Mouse (Mus musculus) layer of hippocampus, adult 18-20 months (tissue): Measurements from ENCODE around the gene Usp47. TPM values are rescaled to one million over a fixed set of nuclear protein-coding genes. Genes with fewer than 3 reads are reported as not detected.
A peak's percentile ranks its signal among the peaks of the same experiment; 100 is the strongest.

Experiments used
- DNase-seq, 2 experiments: peaks; one replicate each; pipeline ENCODE4 v3.0.0; 2022; ENCODE audit warnings: low spot score in 2 of 2
- total RNA-seq, 2 experiments: library from RNA; stranded (reverse); gene quantifications; 2 replicates each; pipeline ENCODE4 v1.2.3; 2021

The Usp47 gene
- total RNA-seq, 2 experiments from 2014 or later: 66.1 to 69.3 TPM

DNA sequence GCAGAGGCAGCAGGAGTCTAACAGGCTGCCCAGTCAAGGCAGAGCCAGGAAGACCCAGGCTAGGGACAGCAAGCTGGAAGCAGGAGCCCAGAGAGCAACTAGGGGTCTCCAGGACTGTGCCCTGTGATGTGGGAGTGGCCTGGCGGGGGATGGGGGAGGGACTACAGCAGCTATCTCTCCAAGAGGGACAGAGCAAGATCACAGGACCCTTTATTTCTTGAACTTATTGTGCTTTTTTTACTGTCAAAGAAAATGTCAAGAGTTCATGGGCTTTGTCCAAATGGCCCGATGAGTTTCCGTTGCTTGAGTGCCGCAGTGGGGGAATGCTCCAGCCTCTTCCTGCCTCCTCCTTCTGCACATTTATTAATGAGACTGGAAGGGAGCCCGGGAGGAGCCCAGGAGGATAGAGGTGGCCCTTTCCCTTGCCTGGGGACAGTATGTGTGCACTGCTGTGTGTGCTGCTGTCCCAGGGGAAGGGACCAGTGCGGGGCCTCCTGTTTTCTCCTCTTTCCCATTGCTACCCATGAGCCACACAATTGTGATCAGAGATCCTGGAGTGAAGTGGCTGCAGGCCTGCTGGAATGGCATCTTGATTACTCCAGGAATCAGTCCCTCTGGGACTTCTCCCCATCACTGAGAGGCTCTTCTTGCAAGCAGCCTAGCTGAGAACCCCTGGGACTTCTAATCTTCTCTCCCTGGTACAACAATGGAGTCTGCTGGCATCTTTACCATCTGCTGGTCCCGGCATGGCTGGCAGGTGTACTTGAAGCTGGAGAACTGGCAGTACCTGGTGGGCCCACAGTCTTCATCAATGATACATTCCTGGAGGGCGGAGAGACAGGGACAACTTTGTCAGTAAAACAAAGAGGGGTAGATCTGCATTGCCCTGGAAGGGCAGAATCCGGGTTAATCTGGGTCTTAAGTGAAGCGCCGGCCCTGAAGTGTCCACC lies 97.8 kb downstream of the Usp47 start:
- no peak for DNase-seq

GRCm38 (mm10) chr7:112121866-112122500 lies 98.7 kb downstream of the Usp47 start:
- DNase-seq: no peak

- peak in 1 of 2 experiments; percentile 59 for DNase-seq
Measured at GRCm38 (mm10) chr7:112123612-112124011, 100.3 kb downstream of the Usp47 start.

DNA sequence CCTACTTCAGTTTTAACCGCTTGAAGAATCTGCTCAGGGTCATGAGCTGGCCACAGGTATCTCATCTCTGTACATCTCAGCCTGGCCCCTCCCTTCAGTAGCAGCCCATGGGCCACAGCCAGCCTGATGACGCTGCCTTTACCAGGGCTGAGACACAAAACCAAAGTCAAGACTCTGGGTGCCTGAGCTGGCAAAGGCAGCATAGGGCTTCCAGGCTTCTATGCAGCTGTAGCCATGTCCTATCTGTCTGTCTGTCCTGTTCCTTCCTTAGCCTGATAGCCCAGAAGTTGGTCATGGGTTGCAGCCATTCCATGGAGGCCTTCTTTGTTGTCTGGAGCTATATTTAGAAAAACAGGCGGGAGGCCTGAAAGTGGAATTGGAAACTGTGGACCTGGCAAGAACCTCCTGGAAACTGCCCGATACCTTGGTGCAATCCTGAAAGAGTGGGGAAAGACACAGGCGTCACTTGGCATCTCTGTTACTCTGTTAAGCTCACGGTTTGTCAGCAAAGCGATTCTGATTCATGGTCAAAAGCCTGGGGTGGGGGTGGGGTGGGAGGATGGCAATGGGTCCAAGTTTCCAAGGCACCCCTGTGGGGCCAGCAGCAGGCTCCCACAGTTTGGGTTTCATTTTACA lies 102.4 kb downstream of the Usp47 start:
- DNase-seq: no peak

GRCm38 (mm10) chr7:112127085-112127637 lies 103.9 kb downstream of the Usp47 start:
- no peak for DNase-seq

DNA sequence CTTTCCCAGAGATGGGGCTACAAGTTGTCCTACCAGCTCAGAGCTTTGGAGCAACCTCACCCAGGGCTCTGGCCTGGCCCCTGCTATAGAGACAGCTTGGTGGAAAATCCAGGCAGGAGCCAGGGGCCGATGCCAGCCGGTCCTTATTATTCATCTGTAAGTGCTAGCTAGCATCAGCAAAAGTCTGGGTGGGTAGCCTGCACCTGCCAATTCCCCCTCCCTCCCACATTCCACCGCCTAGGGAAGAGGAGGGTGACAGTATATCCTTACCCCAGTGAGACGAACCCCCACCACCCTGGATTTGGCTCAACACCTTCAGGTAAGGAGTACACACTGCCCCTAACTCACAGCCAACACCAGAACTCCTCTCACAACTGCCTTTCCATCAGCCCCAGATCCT lies 104.7 kb downstream of the Usp47 start:
- DNase-seq: no peak

- no peak for DNase-seq
Measured at GRCm38 (mm10) chr7:112128810-112129209, 105.5 kb downstream of the Usp47 start.

DNA sequence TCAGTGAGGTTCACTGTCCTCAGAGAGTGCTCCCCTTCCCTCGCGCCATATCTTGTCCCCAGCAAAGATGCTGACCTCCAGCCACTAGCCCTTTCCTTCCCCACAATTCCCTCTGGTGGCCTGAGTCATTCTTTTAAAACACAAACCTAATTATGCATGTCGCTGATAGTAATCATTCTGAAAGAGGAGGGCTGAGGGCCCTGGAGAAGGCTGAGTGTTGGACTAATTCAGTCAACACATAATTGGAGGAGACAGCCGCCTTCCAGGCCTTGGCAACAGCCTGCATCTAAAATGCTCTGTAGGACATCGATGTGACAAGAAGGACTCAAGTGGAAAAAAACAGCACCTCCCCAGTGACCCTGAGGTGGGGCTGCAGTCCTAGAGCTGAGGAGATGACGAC lies 106.5 kb downstream of the Usp47 start:
- DNase-seq: no peak

GRCm38 (mm10) chr7:112130660-112131059 lies 107.4 kb downstream of the Usp47 start:
- DNase-seq: no peak

DNA sequence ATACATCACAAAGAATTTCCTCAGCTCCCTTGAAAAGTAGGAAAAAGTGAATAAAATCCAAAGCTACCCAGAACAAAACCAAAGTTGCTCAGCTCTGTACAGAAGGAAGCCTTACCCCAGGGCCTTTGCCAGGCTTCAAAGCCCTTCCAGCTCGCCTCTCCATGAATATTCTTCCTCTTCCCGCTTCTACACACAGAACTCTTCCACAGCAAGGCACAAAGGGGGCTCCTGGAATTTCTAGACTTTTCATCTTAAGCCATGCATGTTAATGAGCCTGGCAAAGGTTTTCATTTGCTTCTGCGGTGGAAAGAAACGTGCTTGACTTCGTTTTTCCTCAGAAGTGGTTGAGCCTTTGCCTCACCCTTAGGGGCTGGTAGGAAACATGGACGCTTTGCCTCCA lies 108.7 kb downstream of the Usp47 start:
- DNase-seq: no peak

DNA sequence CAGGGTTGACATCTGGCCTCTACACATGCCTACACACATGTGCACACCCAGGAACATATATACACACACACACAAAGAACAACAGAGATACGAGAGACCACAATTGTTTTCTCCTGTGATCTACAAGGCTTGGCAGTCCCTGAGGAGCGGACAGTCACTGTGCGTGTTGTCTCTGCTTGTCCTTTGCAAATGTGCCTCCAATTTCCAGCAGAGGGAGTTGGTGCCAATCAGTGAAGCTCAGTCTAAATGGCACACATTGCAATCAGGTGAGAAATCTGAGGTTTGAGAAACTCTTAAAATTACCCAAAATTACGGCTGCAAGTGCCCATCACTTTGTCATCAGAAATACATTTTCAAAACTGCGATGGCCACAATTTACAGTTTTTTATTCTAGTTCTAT lies 110.0 kb downstream of the Usp47 start:
- no peak for DNase-seq

- no peak for DNase-seq
Measured at GRCm38 (mm10) chr7:112135161-112135560, 111.9 kb downstream of the Usp47 start.

GRCm38 (mm10) chr7:112136537-112136936 lies 113.2 kb downstream of the Usp47 start:
- DNase-seq: no peak

GRCm38 (mm10) chr7:112138168-112138508 lies 114.8 kb downstream of the Usp47 start:
- no peak for DNase-seq

DNA sequence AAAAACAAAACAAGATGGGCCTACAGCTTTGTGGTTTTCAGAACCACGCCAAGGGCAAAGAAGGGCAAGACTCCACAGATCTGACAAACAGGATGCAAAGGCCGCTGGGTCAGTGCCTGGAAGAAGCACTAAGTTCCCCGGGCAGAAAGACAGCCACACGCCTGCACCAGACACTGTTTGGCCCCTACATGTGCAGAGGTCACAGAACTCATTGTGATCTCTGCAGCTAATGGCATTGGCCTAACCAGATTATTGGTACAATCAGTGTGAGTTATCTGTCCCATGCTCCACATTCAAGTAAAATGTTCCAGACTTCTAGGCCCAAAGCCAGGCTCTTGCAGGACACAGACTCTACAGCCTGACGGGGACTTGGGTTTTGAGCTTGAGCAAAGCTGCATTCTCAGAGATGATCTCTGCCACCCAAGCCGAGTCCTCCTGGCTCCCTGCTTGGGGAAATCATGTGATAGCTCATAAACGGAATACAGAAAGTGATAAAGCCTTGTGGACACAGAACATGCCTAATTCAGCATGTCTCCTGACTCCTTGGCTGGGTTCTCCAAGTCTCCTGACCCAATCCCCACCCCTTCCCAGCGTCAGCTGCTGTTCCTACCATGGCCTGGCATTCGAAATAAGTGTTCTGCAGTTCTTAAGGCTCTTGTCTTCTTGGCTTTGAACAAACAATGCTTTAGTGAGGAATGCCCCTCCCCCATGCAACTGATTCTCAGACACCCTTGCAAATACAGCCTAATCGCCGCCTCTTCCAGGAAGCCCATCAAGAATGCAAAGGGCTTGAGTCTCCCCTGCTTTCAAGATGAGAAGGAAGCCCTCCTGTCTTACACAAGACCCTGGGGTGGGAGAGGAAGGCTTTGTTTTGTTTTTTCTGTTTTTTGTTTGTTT lies 115.5 kb downstream of the Usp47 start:
- DNase-seq: no peak

GRCm38 (mm10) chr7:112140725-112141124 lies 117.4 kb downstream of the Usp47 start:
- no peak for DNase-seq

GRCm38 (mm10) chr7:112142616-112143015 lies 119.3 kb downstream of the Usp47 start:
- no peak for DNase-seq

DNA sequence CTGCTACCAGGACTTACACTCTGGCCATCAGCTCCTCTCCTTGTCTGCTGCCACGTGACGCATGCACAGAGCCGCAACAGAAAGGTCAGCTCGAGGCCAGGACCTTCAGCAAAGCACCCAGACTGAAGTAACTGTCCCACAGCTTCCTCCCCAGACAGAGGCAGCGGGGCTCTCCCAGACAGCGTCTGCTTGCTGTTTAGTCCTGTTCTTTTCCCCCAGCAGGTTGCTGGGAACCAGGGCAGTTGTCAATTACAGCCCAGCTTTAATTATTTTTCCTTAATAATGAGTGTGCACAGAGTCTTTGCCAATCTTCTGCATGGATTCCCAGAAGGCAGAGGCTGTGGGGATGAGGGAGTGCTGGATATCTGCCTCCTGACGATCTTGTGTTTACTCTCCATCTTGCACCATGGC lies 119.8 kb downstream of the Usp47 start:
- no peak for DNase-seq

DNA sequence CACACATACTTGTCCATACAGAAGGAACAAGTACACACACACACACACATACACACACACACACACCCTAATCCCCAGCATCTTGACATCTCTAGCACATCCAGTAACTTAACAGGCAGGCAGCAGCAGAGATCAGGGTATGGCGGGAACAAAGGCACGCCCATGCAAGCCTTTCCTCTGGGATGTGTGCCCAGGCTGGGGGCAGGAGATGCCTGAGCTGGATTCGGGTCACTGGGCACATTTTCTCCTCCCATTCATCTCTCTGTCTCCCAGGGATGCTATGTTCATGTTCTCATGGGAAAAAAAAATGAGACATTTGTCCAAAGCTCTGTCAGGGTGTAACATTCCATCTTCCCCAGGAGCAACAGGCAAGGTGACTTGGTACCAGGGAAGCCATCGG lies 120.7 kb downstream of the Usp47 start:
- DNase-seq: no peak

GRCm38 (mm10) chr7:112144646-112145179 lies 121.4 kb downstream of the Usp47 start:
- no peak for DNase-seq

DNA sequence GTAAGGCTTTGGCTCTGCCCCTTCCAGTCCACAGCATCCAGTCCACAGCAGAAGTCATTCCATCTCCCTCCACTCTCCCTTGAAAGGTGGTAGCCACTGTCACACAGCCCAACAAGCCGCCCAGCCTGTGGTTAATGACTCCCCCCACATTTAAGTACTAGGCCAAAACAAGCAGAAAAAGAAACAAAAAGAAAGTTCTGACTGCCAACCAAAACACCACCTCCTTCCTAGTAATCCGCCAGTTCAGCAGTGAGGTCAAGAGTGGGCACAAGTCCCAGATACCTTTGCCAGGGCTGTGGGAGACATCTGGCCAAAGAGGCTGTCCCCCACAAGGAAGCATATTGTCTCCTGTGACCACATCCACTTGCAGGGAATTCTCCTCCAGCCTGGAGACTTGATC lies 124.7 kb downstream of the Usp47 start:
- DNase-seq: no peak
